Mouse (Mus musculus): ENCODE data around the gene Gzmb. TPM values are rescaled to one million over a fixed set of nuclear protein-coding genes. Genes with fewer than 3 reads are reported as not detected.

The Gzmb gene
- polyA plus RNA-seq, 1 experiment = not detected

DNA sequence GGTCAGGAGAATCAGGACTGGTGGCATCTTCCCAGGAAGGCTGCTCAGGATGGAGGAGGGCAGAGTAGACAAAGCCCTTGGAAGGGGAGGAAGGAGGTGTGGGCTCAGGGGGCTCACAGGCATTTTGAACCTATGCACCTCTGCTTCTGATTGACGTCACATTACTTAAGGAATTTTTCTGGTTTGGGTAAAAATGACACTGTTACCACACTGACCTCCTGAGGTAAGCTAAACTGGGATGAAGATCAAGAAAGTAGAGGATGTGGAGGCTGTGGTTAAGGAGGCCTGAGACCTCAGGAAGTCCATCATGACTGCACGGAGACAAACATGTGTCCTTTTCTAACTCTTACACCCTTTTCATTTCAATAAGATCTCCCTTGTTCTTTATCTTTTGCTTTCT, 27.5 kb downstream of the Gzmb start, which contains the start of gene Gzmc:
Gene Gzmc, minus strand, starts transcription at position 101 of the 400 bp plus-strand sequence.
- no peaks in the 10 kb centered on the region for H3K4me1 ChIP-seq (ENCODE audit: control insufficient read depth, insufficient read depth, low read length)
- TF ChIP-seq POLR2A (IDR thresholded peaks at IDR 0.05; ENCODE audit: insufficient read depth, low read length) (no peak), EP300 (IDR thresholded peaks at IDR 0.05; ENCODE audit: insufficient read depth, low read depth, low read length) (no peak), CTCF (IDR thresholded peaks at IDR 0.05; ENCODE audit: low read depth, low read length) (no peak)
- peaks cover 15% of the 10 kb centered on the region for H3K9me3 ChIP-seq (replicated peaks; ENCODE audit: control insufficient read depth, insufficient read depth, low read length, poor library complexity, severe bottlenecking)
- H3K4me3 ChIP-seq (ENCODE audit: low read depth, low read length) = no peak within 1 kb of the TSS
- no peak within 1 kb of the TSS for H3K27ac ChIP-seq (ENCODE audit: insufficient read depth, low read length)
- no peaks in the 10 kb centered on the region for H3K27me3 ChIP-seq (ENCODE audit: control insufficient read depth, insufficient read depth, low read length, poor library complexity, severe bottlenecking)
- H3K36me3 ChIP-seq (ENCODE audit: control insufficient read depth, insufficient read depth, low read length, poor library complexity, severe bottlenecking) = no peaks in the 10 kb centered on the region
- H3K9ac ChIP-seq (ENCODE audit: low read depth, poor library complexity, severe bottlenecking) = no peak within 1 kb of the TSS

DNA sequence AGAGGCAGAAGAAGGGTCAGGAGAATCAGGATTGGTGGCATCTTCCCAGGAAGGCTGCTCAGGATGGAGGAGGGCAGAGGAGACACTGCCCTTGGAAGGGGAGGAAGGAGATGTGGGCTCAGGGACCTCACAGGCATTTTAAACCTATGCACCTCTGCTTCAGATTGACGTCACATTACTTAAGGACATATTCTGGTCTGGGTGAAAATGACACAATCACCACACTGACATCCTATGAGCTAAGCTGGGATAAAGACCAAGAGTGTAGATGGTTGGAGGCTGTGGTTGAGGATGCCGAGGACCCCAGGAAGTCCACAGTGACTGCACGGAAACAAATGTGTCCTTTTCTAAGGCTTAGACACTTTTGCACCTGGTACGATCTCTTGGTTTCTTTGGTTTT, 50.7 kb downstream of the Gzmb start, which contains the start of gene Gzmf:
Gene Gzmf, minus strand, starts transcription at position 101 of the 400 bp plus-strand sequence.
- no peaks in the 10 kb centered on the region for H3K27me3 ChIP-seq (ENCODE audit: control insufficient read depth, insufficient read depth, low read length, poor library complexity, severe bottlenecking)
- TF ChIP-seq EP300 (IDR thresholded peaks at IDR 0.05; ENCODE audit: insufficient read depth, low read depth, low read length) (no peak), POLR2A (IDR thresholded peaks at IDR 0.05; ENCODE audit: insufficient read depth, low read length) (no peak), CTCF (IDR thresholded peaks at IDR 0.05; ENCODE audit: low read depth, low read length) (no peak)
- no peak within 1 kb of the TSS for H3K27ac ChIP-seq (ENCODE audit: insufficient read depth, low read length)
- H3K9me3 ChIP-seq (replicated peaks; ENCODE audit: control insufficient read depth, insufficient read depth, low read length, poor library complexity, severe bottlenecking) = no peaks in the 10 kb centered on the region
- no peaks in the 10 kb centered on the region for H3K4me1 ChIP-seq (ENCODE audit: control insufficient read depth, insufficient read depth, low read length)
- no peak within 1 kb of the TSS for H3K4me3 ChIP-seq (ENCODE audit: low read depth, low read length)
- no peaks in the 10 kb centered on the region for H3K36me3 ChIP-seq (ENCODE audit: control insufficient read depth, insufficient read depth, low read length, poor library complexity, severe bottlenecking)
- no peak within 1 kb of the TSS for H3K9ac ChIP-seq (ENCODE audit: low read depth, poor library complexity, severe bottlenecking)

Other genes starting within 250 kb of the Gzmb start
- not detected in 2 replicates for gene Mcpt1, start 244.3 kb downstream of the Gzmb start, polyA plus RNA-seq (2011; ENCODE audit: insufficient read depth, insufficient read length, low read depth, missing spikeins)
- gene Mcpt9, start 231.8 kb downstream of the Gzmb start, polyA plus RNA-seq (2011; ENCODE audit: insufficient read depth, insufficient read length, low read depth, missing spikeins) = not detected in 2 replicates
- not detected in 2 replicates for gene Mcpt2, start 220.2 kb downstream of the Gzmb start, polyA plus RNA-seq (2011; ENCODE audit: insufficient read depth, insufficient read length, low read depth, missing spikeins)
- not detected in 2 replicates for gene Mcpt4, start 199.9 kb downstream of the Gzmb start, polyA plus RNA-seq (2011; ENCODE audit: insufficient read depth, insufficient read length, low read depth, missing spikeins)
- not detected in 2 replicates for gene Mcpt8, start 177.0 kb downstream of the Gzmb start, polyA plus RNA-seq (2011; ENCODE audit: insufficient read depth, insufficient read length, low read depth, missing spikeins)
- not detected in 2 replicates for gene Ctsg, start 159.7 kb downstream of the Gzmb start, polyA plus RNA-seq (2011; ENCODE audit: insufficient read depth, insufficient read length, low read depth, missing spikeins)
- gene Gzme, start 141.6 kb downstream of the Gzmb start, polyA plus RNA-seq (2011; ENCODE audit: insufficient read depth, insufficient read length, low read depth, missing spikeins) = not detected in 2 replicates
- gene Gzmd, start 129.7 kb downstream of the Gzmb start, polyA plus RNA-seq (2011; ENCODE audit: insufficient read depth, insufficient read length, low read depth, missing spikeins) = not detected in 2 replicates
- gene Gzmg, start 102.7 kb downstream of the Gzmb start, polyA plus RNA-seq (2011; ENCODE audit: insufficient read depth, insufficient read length, low read depth, missing spikeins) = not detected in 2 replicates
- gene Gzmn, start 87.7 kb downstream of the Gzmb start, polyA plus RNA-seq (2011; ENCODE audit: insufficient read depth, insufficient read length, low read depth, missing spikeins) = not detected in 2 replicates
- not detected in 2 replicates for gene Gzmf, start 50.8 kb downstream of the Gzmb start, polyA plus RNA-seq (2011; ENCODE audit: insufficient read depth, insufficient read length, low read depth, missing spikeins)
- not detected in 2 replicates for gene Gzmc, start 27.6 kb downstream of the Gzmb start, polyA plus RNA-seq (2011; ENCODE audit: insufficient read depth, insufficient read length, low read depth, missing spikeins)
- gene Atp12a, start 102.8 kb upstream of the Gzmb start, polyA plus RNA-seq (2011; ENCODE audit: insufficient read depth, insufficient read length, low read depth, missing spikeins) = 1.7 and 1.9 TPM in 2 replicates
- 70.2 and 70.7 TPM in 2 replicates for gene Rnf17, start 140.3 kb upstream of the Gzmb start, polyA plus RNA-seq (2011; ENCODE audit: insufficient read depth, insufficient read length, low read depth, missing spikeins)